Mouse (Mus musculus) hindbrain, embryonic 11.5 days (tissue): ENCODE measurements around the gene Dcx. TPM values are rescaled to one million over a fixed set of nuclear protein-coding genes. Genes with fewer than 3 reads are reported as not detected.

Source experiments
- ATAC-seq: fragments of 200-750 bp; cut with Nextera tagmentation; 2 replicates; pipeline ENCODE4 v1.8.0; 2017; ENCODE audit warnings: mild to moderate bottlenecking, moderate TSS enrichment, moderate library complexity; ENCODE audit not compliant: low FRiP score
- DNase-seq: peaks from one replicate; pipeline ENCODE4 v3.0.0-alpha.2; 2015; ENCODE audit warnings: low spot score
- H3K27ac ChIP-seq: fragments of 300-500 bp; sonication (generic); 2 replicates; pipeline ENCODE4 v1.5.1; 2014; ENCODE audit warnings: mild to moderate bottlenecking, low read depth, low read length
- H3K27me3 ChIP-seq: fragments of 300-500 bp; sonication (generic); 2 replicates; pipeline ENCODE4 v1.6.1; 2014; ENCODE audit warnings: mild to moderate bottlenecking, low read length, moderate library complexity, mixed read lengths; ENCODE audit not compliant: control insufficient read depth, insufficient read depth
- H3K36me3 ChIP-seq: fragments of 300-500 bp; sonication (generic); 2 replicates; pipeline ENCODE4 v1.6.1; 2014; ENCODE audit warnings: mild to moderate bottlenecking, low read length, moderate library complexity, mixed read lengths; ENCODE audit not compliant: control insufficient read depth, insufficient read depth
- H3K4me1 ChIP-seq: fragments of 300-500 bp; sonication (generic); replicated peaks from 2 replicates; pipeline ENCODE4 v1.6.1; 2014; ENCODE audit warnings: low read length, mixed read lengths; ENCODE audit not compliant: control insufficient read depth, insufficient read depth
- H3K4me2 ChIP-seq: fragments of 300-500 bp; sonication (generic); replicated peaks from 2 replicates; pipeline ENCODE4 v1.6.1; 2014; ENCODE audit warnings: mild to moderate bottlenecking, low read depth, low read length
- H3K4me3 ChIP-seq: fragments of 300-500 bp; sonication (generic); 2 replicates; pipeline ENCODE4 v1.5.1; 2014; ENCODE audit warnings: low read depth, low read length
- H3K9ac ChIP-seq: fragments of 300-500 bp; sonication (generic); 2 replicates; pipeline ENCODE4 v1.6.1; 2014; ENCODE audit warnings: low read depth, low read length
- H3K9me3 ChIP-seq: fragments of 300-500 bp; sonication (generic); 2 replicates; pipeline ENCODE4 v1.6.1; 2016; ENCODE audit warnings: low read length; ENCODE audit not compliant: control insufficient read depth
- WGBS: fragments of 180-500 bp; shearing (Covaris S2); extraction: QIAGEN DNeasy Blood & Tissue Kit; methylation state at CpG from one replicate; pipeline ENCODE4 v1.1.7; 2014; 5-methylcytosine and 5-hydroxymethylcytosine counted together
- polyA plus RNA-seq: library from polyadenylated mRNA; unstranded; fragments of >200 nt; fragmentation: Nextera tagmentation; extraction: Ambion mirVana; gene quantifications from 2 replicates; pipeline ENCODE4 v1.2.1, GENCODE M21; 2014

The Dcx gene
- polyA plus RNA-seq, 1 experiment from 2014 or later: 180 TPM

DNA sequence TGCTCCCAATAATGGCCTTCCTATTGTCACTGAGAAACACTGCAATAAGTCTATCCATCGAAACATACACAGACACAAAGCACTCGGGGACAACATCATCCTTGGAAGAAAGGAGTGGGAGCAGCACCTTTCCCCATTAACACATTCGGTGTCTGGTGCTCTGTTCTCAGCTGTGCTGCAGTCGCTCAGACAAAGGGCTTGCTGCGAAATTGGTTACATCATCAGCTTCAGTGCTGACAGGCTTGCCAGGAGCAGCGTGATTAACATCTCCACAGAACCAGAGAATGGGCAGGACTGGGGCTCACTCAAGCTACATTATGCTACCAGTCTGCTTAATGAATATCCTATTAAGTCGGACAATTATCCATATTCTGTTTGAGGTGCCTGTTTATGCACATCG, 30.8 kb downstream of the Dcx start:
- ATAC-seq: peak; percentile 85
- Histone ChIP-seq H3K27ac (peak overlapping the region; percentile 65), H3K4me1 (no peaks in the 10 kb centered on the region), H3K27me3 (no peaks in the 10 kb centered on the region; the same call in 1 of the 2 replicates), H3K36me3 (no peaks in the 10 kb centered on the region), H3K4me2 (no peak overlapping the region), H3K4me3 (no peak overlapping the region), H3K9me3 (no peaks in the 10 kb centered on the region), H3K9ac (no peak overlapping the region)
- 42% methylated on average over 8 of the region's 8 CpGs for WGBS
- peak; percentile 29 for DNase-seq

DNA sequence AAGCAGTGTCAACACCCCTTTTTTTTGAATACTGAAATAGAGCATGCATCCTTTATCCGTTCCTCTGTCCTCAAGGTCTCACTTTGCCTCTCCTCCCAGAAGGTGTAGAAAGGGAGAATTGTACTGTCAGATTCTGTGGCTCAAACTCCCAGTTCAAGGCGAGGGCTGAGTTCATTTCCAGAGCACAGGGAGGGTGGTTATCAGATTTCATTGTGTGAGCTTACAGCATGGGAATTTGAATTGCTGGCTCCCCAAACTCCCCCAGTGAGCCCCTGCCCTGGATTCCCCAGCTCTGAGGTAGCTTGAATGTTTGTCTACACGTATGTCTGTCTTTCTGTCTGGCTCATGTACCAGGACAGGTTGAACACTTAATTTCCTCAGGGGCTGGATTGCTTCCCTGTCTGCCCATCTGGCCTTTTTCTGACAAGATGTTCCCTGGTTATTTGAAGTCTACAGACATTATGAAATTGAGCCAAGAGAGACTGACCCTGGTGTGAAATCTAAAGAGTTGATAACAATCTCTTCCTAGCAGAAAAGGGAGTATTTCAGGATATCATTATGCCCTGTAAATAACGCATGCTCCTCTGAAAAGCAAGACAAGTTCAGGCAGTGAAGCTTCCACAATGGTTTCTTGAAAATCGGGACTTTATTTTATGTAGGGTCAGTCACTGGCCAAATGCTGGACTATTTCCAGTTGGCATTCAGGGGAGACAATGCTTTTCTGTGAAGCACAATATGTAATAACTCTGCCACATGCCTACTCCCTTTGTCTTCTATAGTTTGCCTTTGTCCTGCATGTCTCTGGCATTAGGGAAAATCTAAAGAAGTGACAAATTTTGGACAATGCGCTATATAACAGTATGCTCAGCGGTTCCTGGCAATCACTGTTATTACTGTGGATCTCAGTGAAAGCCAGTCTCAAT, 35.5 kb downstream of the Dcx start:
- WGBS: 67% methylated on average over 7 of the region's 7 CpGs

DNA sequence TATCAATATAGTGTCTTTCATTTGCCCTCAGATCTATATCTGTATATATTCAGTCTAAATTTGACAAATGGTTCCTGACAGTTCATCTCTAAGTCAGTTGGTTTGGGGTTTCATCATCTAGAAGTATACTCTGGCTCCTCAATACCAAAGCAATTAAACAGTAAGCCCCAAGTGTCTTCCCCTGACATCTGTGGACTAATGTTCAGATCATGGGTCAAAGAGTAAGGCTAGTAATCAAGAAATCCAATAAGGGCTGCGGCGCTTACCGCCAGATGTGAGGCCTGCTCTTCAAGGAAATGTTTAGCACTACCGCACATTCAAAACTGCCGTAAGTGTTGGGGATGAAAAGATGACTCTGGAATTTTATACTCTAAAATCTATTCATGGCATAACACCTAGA, 36.2 kb downstream of the Dcx start:
- Histone ChIP-seq H3K9ac (no peak overlapping the region), H3K4me3 (no peak overlapping the region), H3K27me3 (no peaks in the 10 kb centered on the region), H3K9me3 (no peaks in the 10 kb centered on the region), H3K36me3 (no peaks in the 10 kb centered on the region), H3K4me2 (no peak overlapping the region), H3K4me1 (no peaks in the 10 kb centered on the region), H3K27ac (no peak overlapping the region)
- DNase-seq (no peak), ATAC-seq (peak; percentile 69; the same call in 1 of the 2 replicates)
- 73% methylated on average over 5 of the region's 5 CpGs for WGBS

More for the DNA sequence above, 35.5 kb downstream of the Dcx start:
- no peaks in the 10 kb centered on the region for H3K4me1 ChIP-seq
- H3K4me3 ChIP-seq: no peak overlapping the region
- ATAC-seq (no peak), DNase-seq (no peak)
- H3K4me2 ChIP-seq: no peak overlapping the region
- H3K27me3 ChIP-seq: no peaks in the 10 kb centered on the region
- H3K9me3 ChIP-seq: no peaks in the 10 kb centered on the region
- no peaks in the 10 kb centered on the region for H3K36me3 ChIP-seq
- 0 out of 2 replicates have a peak overlapping the region, but pooled peaks have one; percentile 24 for H3K27ac ChIP-seq
- no peak overlapping the region for H3K9ac ChIP-seq

DNA sequence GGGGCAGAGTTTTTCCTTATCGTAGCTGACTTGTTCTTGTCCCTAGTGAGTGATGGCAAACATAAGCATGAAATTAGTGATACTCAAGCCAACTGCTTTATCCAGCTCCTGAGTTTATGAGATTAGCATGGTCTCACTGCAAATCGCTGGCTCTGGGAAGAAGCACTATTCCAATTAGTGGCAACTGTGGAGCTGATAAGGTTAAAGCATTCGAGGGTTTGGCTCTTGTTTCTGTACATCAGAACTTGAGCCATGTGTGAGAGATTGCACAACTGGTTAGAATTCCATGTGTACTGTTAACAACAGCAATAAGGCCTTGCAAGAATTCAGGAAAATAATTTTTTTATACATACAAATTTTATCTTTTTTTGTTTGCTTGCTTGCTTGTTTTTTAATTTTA, 39.9 kb downstream of the Dcx start:
- no peaks in the 10 kb centered on the region for H3K36me3 ChIP-seq
- ATAC-seq (no peak), DNase-seq (no peak)
- H3K9me3 ChIP-seq: no peaks in the 10 kb centered on the region
- H3K4me3 ChIP-seq: no peak overlapping the region
- H3K27me3 ChIP-seq: no peaks in the 10 kb centered on the region
- H3K9ac ChIP-seq: no peak overlapping the region
- H3K27ac ChIP-seq: no peak overlapping the region
- H3K4me2 ChIP-seq: no peak overlapping the region
- no peaks in the 10 kb centered on the region for H3K4me1 ChIP-seq
- WGBS: 72% methylated on average over 3 of the region's 3 CpGs

DNA sequence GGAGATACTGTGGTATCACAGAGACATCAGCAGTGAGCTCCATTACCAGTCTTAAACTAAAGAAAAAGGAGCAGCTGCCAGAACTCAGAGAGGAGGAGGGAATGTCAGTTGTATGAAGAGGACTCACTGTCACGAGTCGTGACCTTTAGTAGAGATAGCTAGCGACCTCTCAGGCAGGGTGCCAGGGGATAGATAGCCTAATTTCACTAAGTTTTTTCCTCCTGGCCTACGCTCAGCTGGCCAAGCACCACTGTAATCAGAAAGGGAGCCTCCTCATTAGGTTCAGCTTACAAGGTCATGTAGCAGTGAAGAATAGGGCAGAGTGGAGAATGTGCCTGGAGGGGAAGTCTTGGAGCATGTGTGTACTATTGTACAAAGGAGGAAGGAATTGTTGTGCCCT, 47.3 kb downstream of the Dcx start:
- H3K9me3 ChIP-seq: no peaks in the 10 kb centered on the region
- ATAC-seq (no peak), DNase-seq (no peak)
- no peak overlapping the region for H3K4me3 ChIP-seq
- no peak overlapping the region for H3K9ac ChIP-seq
- no peaks in the 10 kb centered on the region for H3K36me3 ChIP-seq
- no peak overlapping the region for H3K27ac ChIP-seq
- no peaks in the 10 kb centered on the region for H3K4me1 ChIP-seq
- H3K4me2 ChIP-seq: no peak overlapping the region
- 45% methylated on average over 4 of the region's 4 CpGs for WGBS
- no peaks in the 10 kb centered on the region for H3K27me3 ChIP-seq

DNA sequence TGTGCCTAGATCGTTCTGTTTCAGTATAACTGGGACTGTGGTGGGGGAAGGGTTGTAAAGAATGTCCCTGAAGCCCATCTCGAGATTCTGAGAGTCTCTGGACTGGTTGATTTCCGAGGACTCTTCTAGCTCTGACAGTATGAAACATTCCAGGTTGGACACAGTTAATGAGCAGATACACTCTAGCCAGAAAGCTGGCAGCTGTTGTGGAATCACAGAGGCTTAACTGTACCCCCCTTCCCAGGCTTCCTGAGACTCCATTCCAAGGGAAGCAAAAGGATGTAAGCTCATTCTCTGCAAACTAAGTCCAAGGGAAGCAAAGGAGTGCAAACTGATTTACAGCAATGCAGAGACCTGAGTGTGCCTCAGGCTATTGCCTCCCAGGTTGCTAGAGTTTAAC, 48.2 kb downstream of the Dcx start:
- WGBS: 61% methylated on average over 3 of the region's 3 CpGs
- Histone ChIP-seq H3K27ac (no peak overlapping the region), H3K4me3 (no peak overlapping the region), H3K4me1 (no peaks in the 10 kb centered on the region), H3K36me3 (no peaks in the 10 kb centered on the region), H3K9ac (no peak overlapping the region), H3K9me3 (no peaks in the 10 kb centered on the region), H3K27me3 (no peaks in the 10 kb centered on the region), H3K4me2 (no peak overlapping the region)
- no peak for ATAC-seq
- DNase-seq: no peak

DNA sequence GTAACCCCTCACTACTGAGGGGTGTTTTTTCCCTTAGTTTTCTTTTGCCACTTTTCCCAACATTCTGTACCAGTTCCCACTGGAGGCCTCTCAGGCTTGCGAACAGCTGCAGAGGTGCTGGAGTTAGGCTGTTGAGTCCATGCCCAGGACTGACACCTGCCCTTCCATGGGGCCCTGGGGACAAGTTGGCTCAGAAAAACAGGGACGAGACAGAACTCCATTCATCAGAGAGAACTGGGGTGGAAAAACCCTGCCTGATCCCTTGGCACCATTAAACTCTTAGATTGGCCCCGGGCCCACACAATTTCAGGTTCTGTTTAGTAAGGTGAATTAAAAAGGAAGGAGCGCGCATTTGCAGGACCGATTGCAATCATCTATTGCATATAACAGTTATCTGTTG, 48.8 kb downstream of the Dcx start:
- no peak overlapping the region for H3K4me3 ChIP-seq
- no peak overlapping the region for H3K9ac ChIP-seq
- H3K27ac ChIP-seq: no peak overlapping the region
- no peaks in the 10 kb centered on the region for H3K4me1 ChIP-seq
- H3K27me3 ChIP-seq: no peaks in the 10 kb centered on the region
- H3K36me3 ChIP-seq: no peaks in the 10 kb centered on the region
- 87% methylated on average over 6 of the region's 6 CpGs for WGBS
- DNase-seq: no peak
- no peak overlapping the region for H3K4me2 ChIP-seq
- no peaks in the 10 kb centered on the region for H3K9me3 ChIP-seq
- ATAC-seq: no peak

DNA sequence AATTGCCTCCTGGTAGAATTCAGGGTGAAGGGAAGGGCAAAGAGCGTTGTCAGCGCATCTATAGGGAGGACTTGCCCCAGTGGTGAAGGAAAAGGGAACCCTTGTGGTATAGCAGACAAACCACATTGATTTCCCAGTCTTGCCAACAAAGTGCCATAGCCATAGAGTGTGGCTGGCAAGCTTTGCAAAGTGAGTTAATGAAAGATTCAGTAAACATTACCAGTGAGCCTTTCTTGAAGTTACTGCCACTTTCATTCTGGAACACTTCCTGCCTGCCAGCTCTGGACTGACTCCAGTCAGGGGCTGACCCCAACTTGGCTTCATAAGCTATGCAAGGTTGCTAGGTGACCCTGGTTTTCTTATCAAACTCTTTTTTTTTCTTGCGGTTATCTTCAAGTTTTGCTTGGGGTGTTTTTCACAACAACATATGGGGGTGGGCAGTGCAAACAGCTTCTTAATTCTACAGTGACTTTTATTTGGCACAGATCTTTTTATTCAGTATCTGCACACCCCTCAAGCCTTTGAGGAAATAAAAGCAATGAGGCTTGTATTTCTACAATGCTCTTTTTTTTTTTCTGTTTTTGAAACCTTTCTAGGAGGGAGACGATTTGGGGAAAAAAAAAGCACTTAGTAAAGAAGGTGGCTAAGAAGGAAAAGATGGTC, 51.2 kb downstream of the Dcx start:
- Histone ChIP-seq H3K27me3 (no peaks in the 10 kb centered on the region), H3K4me1 (no peaks in the 10 kb centered on the region), H3K4me2 (no peak overlapping the region), H3K4me3 (no peak overlapping the region), H3K36me3 (no peaks in the 10 kb centered on the region), H3K9ac (no peak overlapping the region), H3K27ac (no peak overlapping the region), H3K9me3 (no peaks in the 10 kb centered on the region)
- ATAC-seq (no peak), DNase-seq (no peak)
- 70% methylated on average over 4 of the region's 4 CpGs for WGBS

DNA sequence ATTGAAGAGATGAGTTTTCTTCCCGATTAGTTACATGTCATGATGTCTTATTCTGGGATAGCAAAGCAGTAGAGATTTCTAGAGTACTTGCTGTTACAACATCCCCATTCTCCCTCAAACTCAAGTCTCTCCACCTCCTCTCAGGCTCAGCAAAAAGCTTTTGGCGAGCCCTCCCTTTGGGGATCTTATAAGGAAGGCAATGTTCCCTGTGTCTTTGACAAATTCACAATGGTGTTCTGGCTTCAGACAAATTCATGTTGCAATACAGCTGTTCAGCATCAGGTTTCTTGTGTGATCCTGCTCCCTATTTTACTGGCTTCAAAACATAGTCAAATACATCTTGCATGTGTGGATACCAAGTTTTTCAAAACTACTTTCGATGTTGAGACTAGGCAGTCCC, 53.5 kb downstream of the Dcx start:
- DNase-seq (no peak), ATAC-seq (no peak)
- H3K36me3 ChIP-seq: no peaks in the 10 kb centered on the region
- no peaks in the 10 kb centered on the region for H3K9me3 ChIP-seq
- H3K4me2 ChIP-seq: no peak overlapping the region
- no peak overlapping the region for H3K9ac ChIP-seq
- 86% methylated on average over 3 of the region's 3 CpGs for WGBS
- H3K4me3 ChIP-seq: no peak overlapping the region
- H3K27ac ChIP-seq: no peak overlapping the region
- H3K4me1 ChIP-seq: no peaks in the 10 kb centered on the region
- H3K27me3 ChIP-seq: no peaks in the 10 kb centered on the region
